Mouse (Mus musculus) intestine, postnatal 0 days (tissue): ENCODE measurements around the gene Gapdhs. TPM values are rescaled to one million over a fixed set of nuclear protein-coding genes. Genes with fewer than 3 reads are reported as not detected.
A peak's percentile ranks its signal among the peaks of the same experiment; 100 is the strongest.

Experiments used
- ATAC-seq: fragments of 200-750 bp; cut with Nextera tagmentation; 2 replicates; pipeline ENCODE4 v1.8.0; 2017; ENCODE audit warnings: mild to moderate bottlenecking, moderate TSS enrichment, moderate library complexity
- H3K27ac ChIP-seq: fragments of 300-500 bp; sonication (generic); 2 replicates; pipeline ENCODE4 v1.5.1; 2014; ENCODE audit warnings: mild to moderate bottlenecking, low read depth, low read length, moderate library complexity
- H3K27me3 ChIP-seq: fragments of 300-500 bp; sonication (generic); replicated peaks from 2 replicates; pipeline ENCODE4 v1.6.1; 2014; ENCODE audit warnings: low read length, mixed read lengths; ENCODE audit not compliant: control insufficient read depth, insufficient read depth
- H3K36me3 ChIP-seq: fragments of 300-500 bp; sonication (generic); 2 replicates; pipeline ENCODE4 v1.6.1; 2014; ENCODE audit warnings: mild to moderate bottlenecking, moderate library complexity; ENCODE audit not compliant: control insufficient read depth, insufficient read depth
- H3K4me1 ChIP-seq: fragments of 300-500 bp; sonication (generic); replicated peaks from 2 replicates; pipeline ENCODE4 v1.6.1; 2014; ENCODE audit warnings: antibody characterized with exemption, low read length, mixed read lengths; ENCODE audit not compliant: control insufficient read depth, insufficient read depth
- H3K4me2 ChIP-seq: fragments of 300-500 bp; sonication (generic); replicated peaks from 2 replicates; pipeline ENCODE4 v1.6.1; 2014; ENCODE audit warnings: low read depth, mild to moderate bottlenecking, moderate library complexity
- H3K4me3 ChIP-seq: fragments of 300-500 bp; sonication (generic); 2 replicates; pipeline ENCODE4 v1.5.1; 2014; ENCODE audit warnings: low read depth, low read length
- H3K9ac ChIP-seq: fragments of 300-500 bp; sonication (generic); 2 replicates; pipeline ENCODE4 v1.6.1; 2014; ENCODE audit warnings: mild to moderate bottlenecking, low read depth, low read length
- H3K9me3 ChIP-seq: fragments of 300-500 bp; sonication (generic); 2 replicates; pipeline ENCODE4 v1.6.1; 2016; ENCODE audit warnings: mixed run types; ENCODE audit not compliant: control insufficient read depth
- CTCF ChIP-seq: sonication (generic); IDR thresholded peaks from 2 replicates; pipeline ENCODE4 v1.5.1; 2016; ENCODE audit warnings: low read depth, mild to moderate bottlenecking, control low read depth, antibody characterized with exemption, moderate library complexity
- WGBS: fragments of 180-500 bp; shearing (Covaris S2); extraction: QIAGEN DNeasy Blood & Tissue Kit; methylation state at CpG from one replicate; pipeline ENCODE4 v1.1.7; 2014; 5-methylcytosine and 5-hydroxymethylcytosine counted together
- polyA plus RNA-seq: library from polyadenylated mRNA; unstranded; fragments of >200 nt; fragmentation: Nextera tagmentation; extraction: Ambion mirVana; gene quantifications from 2 replicates; pipeline ENCODE4 v1.2.1, GENCODE M21; 2015

Gapdhs gene
- polyA plus RNA-seq, 1 experiment from 2014 or later: not detected

DNA sequence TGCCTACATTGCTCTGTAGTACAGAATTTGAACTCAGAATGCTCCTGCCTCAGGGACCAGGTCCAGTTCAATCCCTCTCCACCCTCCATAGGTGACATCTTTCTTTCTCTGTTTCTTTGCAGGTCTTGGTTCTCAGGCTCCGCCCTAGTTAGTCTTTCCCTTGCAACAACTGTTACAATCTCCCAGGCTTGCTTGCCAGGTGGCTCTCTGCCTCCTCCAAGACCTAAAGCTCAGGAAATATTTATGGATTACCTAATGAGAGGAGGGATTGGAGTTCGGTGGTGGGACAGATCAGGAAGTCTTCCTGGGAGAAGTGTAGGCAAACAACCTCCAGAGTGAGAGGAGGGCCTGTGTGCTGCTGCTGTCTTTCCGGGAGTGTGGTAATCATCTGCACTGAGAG lies 39.2 kb upstream of the Gapdhs start:
- Histone ChIP-seq H3K4me1 (0 out of 2 replicates have a peak, but pooled peaks cover 5% of the 10 kb centered on the region), H3K27me3 (no peaks in the 10 kb centered on the region), H3K27ac (no peak overlapping the region), H3K9ac (no peak overlapping the region), H3K4me3 (no peak overlapping the region), H3K4me2 (no peak overlapping the region), H3K9me3 (no peaks in the 10 kb centered on the region), H3K36me3 (no peaks in the 10 kb centered on the region)
- no peak for ATAC-seq
- no peak for TF ChIP-seq CTCF
- WGBS: 58% methylated on average over 3 of the region's 3 CpGs

DNA sequence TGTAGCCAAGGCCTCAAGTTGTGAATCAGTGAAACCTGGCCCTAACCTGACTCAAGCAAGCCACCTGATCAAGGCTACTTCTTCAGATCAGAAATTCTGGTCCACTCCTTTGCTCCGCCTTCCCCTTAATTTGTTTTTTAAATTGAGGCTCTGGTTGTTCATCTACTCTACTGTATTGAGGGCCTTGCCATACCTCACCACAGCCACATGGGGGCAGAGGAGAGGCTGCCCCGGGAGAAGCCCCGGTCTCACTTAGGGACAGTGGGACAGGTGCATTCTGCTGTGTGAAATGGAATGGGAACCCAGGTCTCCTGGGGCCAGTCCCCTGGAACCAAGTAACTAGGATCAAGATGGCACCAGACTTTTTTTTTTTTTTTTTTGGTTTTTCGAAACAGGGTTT lies 38.3 kb upstream of the Gapdhs start:
- Histone ChIP-seq H3K9me3 (no peaks in the 10 kb centered on the region), H3K4me2 (no peak overlapping the region), H3K9ac (no peak overlapping the region), H3K36me3 (no peaks in the 10 kb centered on the region), H3K27ac (no peak overlapping the region), H3K4me3 (no peak overlapping the region), H3K27me3 (no peaks in the 10 kb centered on the region), H3K4me1 (0 out of 2 replicates have a peak, but pooled peaks cover 5% of the 10 kb centered on the region)
- 69% methylated on average over 4 of the region's 4 CpGs for WGBS
- peak; percentile 75 for TF ChIP-seq CTCF
- ATAC-seq: no peak

DNA sequence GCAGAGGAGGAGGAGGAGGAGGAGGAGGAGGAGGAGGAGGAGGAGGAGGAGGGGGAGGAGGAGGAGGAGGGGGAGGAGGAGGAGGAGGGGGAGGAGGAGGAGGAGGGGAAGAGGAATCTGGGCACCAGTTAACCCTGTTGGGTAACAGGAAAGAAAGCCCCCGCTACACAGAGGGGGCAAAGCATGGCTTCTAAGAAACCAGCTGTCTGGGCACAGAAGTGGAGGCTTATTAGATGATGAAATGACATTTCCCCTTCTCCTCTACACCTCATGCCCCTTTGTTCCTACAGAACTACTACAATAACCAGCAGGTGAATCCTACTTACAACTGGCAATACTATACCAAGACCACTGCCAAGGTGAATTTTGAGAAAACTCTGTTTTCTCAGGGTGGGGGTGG lies 34.4 kb upstream of the Gapdhs start:
- H3K4me1 ChIP-seq: no peaks in the 10 kb centered on the region
- WGBS: 79% methylated on average over 1 of the region's 1 CpGs
- no peak for ATAC-seq
- no peak overlapping the region for H3K4me3 ChIP-seq
- no peak overlapping the region for H3K9ac ChIP-seq
- H3K4me2 ChIP-seq: no peak overlapping the region
- H3K36me3 ChIP-seq: no peaks in the 10 kb centered on the region
- no peaks in the 10 kb centered on the region for H3K27me3 ChIP-seq
- no peaks in the 10 kb centered on the region for H3K9me3 ChIP-seq
- H3K27ac ChIP-seq: no peak overlapping the region
- TF ChIP-seq CTCF: no peak

DNA sequence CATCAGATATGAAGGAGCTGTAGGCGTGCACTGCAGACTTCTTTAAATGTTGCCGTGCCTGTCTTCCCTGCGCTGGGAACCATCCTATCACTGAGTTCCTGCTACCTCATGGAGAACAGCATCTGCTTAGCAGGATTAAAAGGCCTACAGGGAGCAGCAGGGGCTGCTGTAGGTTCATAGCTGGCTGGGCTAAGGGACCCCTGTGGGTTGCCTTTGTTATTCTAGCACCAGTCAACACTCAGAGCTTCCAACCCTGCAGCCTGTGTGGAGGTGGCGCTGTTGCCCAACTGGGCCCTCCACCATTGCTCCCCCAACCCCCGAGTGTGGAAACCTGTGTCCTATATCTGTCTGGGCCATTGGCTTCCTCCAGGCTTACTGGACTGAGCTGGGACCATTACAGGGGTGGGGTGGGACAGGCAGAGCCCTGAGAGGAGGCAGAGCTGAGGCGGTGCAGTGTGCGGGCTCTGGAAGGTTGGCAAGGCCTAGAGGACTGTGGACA lies 33.6 kb upstream of the Gapdhs start:
- Histone ChIP-seq H3K9me3 (no peaks in the 10 kb centered on the region), H3K9ac (no peak overlapping the region), H3K4me1 (no peaks in the 10 kb centered on the region), H3K36me3 (no peaks in the 10 kb centered on the region), H3K4me3 (no peak overlapping the region), H3K4me2 (no peak overlapping the region), H3K27me3 (no peaks in the 10 kb centered on the region), H3K27ac (no peak overlapping the region)
- 62% methylated on average over 7 of the region's 7 CpGs for WGBS
- ATAC-seq: no peak
- TF ChIP-seq CTCF: no peak

DNA sequence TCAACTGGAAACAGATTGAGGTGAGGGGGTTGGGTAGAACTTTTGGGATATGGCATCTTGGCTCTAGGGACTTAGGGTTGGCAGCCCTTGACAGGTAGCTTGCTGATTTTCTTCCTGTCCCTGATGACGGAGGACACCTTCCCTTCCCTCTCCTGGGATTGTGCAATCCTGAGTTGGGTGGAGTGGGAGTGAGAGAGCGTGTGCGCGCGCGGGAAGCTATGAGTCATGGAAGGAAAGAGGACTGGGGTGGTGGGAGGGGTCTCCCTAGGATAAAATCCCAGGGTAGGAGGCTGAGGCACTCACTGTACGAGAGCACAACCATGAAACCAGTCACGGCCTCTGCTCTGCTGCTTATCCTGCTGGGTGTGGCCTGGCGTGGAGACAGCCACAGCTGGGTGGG lies 32.6 kb upstream of the Gapdhs start:
- Histone ChIP-seq H3K4me1 (no peaks in the 10 kb centered on the region), H3K9me3 (no peaks in the 10 kb centered on the region), H3K27me3 (no peaks in the 10 kb centered on the region), H3K4me2 (no peak overlapping the region), H3K27ac (no peak overlapping the region), H3K36me3 (no peaks in the 10 kb centered on the region), H3K4me3 (no peak overlapping the region), H3K9ac (no peak overlapping the region)
- WGBS: 41% methylated on average over 9 of the region's 9 CpGs
- no peak for TF ChIP-seq CTCF
- peak; percentile 28; the same call in 1 of the 2 replicates for ATAC-seq

DNA sequence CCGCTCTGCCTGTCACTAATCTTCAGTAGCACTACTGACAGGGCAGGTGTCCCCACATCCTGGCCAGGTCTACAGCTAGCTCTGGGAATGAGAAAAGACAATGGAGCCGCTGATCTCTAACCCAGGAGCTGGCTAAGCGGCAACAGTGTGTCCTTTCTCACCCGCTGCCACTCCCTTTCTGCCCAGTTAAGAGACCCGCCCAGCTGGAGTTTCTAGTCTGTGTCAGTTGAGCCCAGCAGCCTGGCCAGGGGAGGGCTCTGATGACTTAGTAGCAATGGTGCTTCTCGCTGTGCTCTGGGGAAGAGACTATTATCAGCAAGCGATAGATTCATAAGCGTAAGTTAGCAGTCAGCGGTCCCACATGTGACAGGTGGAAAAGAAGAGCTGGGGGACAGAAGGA lies 25.8 kb upstream of the Gapdhs start:
- ATAC-seq: peak; percentile 37; the same call in 1 of the 2 replicates
- H3K27ac ChIP-seq: peak overlapping the region; percentile 3; the same call in 1 of the 2 replicates

More for the DNA sequence above, 25.8 kb upstream of the Gapdhs start:
- Histone ChIP-seq H3K36me3 (no peaks in the 10 kb centered on the region), H3K4me1 (0 out of 2 replicates have a peak, but pooled peaks cover 8% of the 10 kb centered on the region), H3K4me2 (peak overlapping the region; percentile 35; the same call in 1 of the 2 replicates), H3K4me3 (no peak overlapping the region), H3K9ac (no peak overlapping the region), H3K27me3 (peaks cover 6% of the 10 kb centered on the region; the same call in 1 of the 2 replicates), H3K9me3 (no peaks in the 10 kb centered on the region)
- 22% methylated on average over 9 of the region's 9 CpGs for WGBS
- no peak for TF ChIP-seq CTCF
